Mouse (Mus musculus): ENCODE results near the gene Fam117a.

DNA sequence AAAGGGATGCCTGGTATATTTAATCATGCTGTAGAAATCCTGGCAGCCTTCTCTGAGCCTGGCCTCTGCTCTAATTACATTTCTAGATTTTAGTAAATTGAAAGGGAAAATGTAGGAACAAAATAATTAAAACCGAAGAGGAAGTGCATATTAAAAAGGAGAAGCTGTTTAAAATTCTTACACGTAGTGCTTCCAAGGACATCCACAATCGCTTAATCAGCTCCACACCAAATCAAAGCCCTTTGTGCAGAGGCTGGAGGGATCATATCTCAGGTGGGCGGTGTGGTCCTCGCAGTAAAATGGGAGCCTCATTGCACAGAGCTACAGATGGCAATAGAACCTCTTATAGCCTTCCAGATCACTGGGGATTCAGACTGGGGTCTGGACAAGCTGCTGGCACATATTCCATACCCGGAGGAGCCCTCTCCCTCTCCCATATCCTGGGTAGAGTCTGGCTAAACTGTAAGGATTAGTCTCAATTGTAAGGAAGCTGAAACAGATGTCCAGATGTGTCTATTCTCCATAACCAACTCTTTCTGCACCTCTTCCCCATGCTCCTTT is 74.7 kb downstream of the Fam117a start:
- TF ChIP-seq CTCF (conservative IDR thresholded peaks at IDR 0.05; ENCODE audit: insufficient read depth, insufficient read length, low read depth, low read length), result no peak
- TF ChIP-seq POLR2A (IDR thresholded peaks at IDR 0.05; ENCODE audit: low read depth, low read length), result no peak

All from kidney, adult 2 months (tissue).